Mouse (Mus musculus) kidney, adult 2 months (tissue): Measurements from ENCODE around the gene Shb.

Experiments
- CTCF ChIP-seq: fragments of 200-500 bp; conservative IDR thresholded peaks from 2 replicates; pipeline ENCODE4 v1.5.1; 2011; ENCODE audit warnings: low read depth, mild to moderate bottlenecking, control low read depth, low read length, moderate library complexity, mixed read lengths; ENCODE audit not compliant: insufficient read depth, insufficient read length
- POLR2A ChIP-seq: fragments of 200-500 bp; IDR thresholded peaks from one replicate; pipeline ENCODE4 v1.6.1; 2011; ENCODE audit warnings: low read depth, low read length, control low read depth

DNA sequence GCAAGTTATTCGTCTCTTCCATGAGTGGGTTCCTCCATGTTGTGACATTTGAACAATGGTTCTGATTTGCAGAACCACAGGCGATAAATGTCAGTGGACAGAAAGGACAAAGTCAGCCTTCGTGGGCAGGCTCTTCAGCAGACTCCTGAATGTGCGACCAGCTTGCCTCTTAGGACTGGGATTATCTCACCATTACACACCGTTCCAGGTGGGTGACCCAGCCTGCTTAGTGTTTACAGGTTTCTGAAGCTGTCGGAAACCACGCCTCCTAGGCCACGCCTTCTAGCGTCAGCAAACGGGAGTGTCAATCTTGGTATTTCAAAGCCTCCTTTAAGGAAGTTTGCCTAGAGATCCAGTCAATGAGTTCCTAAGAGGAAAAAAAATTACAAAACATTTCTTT, 123.0 kb downstream of the Shb start:
- TF ChIP-seq CTCF (no peak), POLR2A (no peak)
